Mouse (Mus musculus) adrenal gland, postnatal 25 days (tissue): Measurements from ENCODE around the gene Rsu1. TPM values are rescaled to one million over a fixed set of nuclear protein-coding genes. Genes with fewer than 3 reads are reported as not detected.

Experiments
- DNase-seq: peaks from one replicate; pipeline ENCODE4 v3.0.0; 2021; ENCODE audit warnings: mixed read lengths
- total RNA-seq: library from RNA; stranded (reverse); gene quantifications from 2 replicates; pipeline ENCODE4 v1.2.3, GENCODE M21; 2021

Gene Rsu1
- total RNA-seq, 1 experiment from 2014 or later, result 75.0 TPM

- no peak for DNase-seq
Measured at GRCm38 (mm10) chr2:13039785-13040184, 231.4 kb downstream of the Rsu1 start.

- DNase-seq, result no peak
Measured at GRCm38 (mm10) chr2:13038772-13039171, 232.4 kb downstream of the Rsu1 start.

Other genes starting within 250 kb of the Rsu1 start
- gene Cubn, start 220.4 kb upstream of the Rsu1 start, total RNA-seq, result 0.19 and 0.21 TPM in 2 replicates